Mouse (Mus musculus) urinary bladder, adult 18-20 months (tissue): ENCODE results near the gene Tnp1.
A peak's percentile ranks its signal among the peaks of the same experiment; 100 is the strongest.

Experiments
- DNase-seq, 2 experiments: peaks; one replicate each; pipeline ENCODE4 v3.0.0; 2022; ENCODE audit warnings: low spot score in 2 of 2, mixed read lengths in 2 of 2

Tnp1 gene

GRCm38 (mm10) chr1:73015731-73016130, at the start of gene Tnp1:
Gene Tnp1 (minus strand): TSS chr1:73015909.
- no peak for DNase-seq

DNA sequence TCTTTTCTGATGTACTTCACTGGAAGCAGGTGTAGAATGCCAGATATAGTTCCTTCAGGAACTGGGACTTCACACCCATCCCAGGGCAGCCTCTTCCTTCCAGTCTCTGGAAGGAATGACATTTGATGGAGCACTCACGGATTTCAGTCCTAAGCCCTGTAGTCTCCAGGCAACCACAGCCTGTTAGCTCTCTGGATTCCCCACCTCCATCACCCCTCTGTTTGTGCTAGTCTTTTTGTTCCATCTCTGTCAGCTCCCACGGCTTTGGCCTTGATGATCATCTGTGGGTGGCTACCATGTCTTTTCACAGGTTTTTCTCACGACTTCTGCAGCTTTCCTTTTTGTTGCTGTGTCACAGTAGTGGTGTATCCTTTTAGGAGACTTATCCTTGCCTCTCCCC, 48.6 kb upstream of the Tnp1 start:
- DNase-seq = no peak

DNA sequence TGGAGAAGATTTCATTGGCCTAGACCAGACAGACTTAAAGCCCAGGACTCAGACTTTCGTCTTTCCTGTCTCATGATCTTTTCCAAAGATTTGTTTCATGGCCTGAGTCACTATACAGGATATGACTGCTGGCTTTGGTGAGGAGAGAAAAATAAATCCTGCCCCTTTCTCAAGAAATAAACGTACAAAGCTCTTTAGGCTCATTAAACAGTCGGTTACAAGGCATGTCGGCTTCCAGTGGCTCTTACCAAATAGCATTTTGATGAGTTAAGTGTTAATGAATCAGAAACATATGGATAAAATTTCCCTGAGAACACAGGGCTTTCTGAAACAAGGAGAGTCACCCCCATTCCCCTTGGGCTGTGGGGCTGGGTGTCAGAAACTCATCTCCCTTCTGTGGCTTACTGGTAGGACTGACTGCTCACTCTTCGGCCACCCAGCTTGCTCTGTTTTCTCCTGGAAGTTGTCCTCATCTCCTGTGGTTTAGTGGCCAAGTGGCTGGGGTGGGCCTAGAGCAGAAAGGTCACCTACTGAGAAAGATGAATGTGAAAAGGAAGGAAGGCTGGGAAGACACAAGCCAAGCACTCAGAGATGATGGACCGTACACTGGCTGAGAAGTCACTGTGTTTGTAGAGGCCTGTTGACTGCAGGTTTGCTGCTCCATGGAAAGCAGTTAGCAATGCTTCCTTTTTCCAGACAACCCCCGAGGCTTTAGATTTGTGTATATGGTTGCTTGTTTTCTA, 46.0 kb upstream of the Tnp1 start:
- no peak for DNase-seq

- DNase-seq = no peak
Measured at GRCm38 (mm10) chr1:73060271-73060670, 44.6 kb upstream of the Tnp1 start.

- DNase-seq = no peak
Measured at GRCm38 (mm10) chr1:73056266-73057001, 40.7 kb upstream of the Tnp1 start.

GRCm38 (mm10) chr1:73055820-73056219, 40.1 kb upstream of the Tnp1 start:
- DNase-seq = no peak

DNA sequence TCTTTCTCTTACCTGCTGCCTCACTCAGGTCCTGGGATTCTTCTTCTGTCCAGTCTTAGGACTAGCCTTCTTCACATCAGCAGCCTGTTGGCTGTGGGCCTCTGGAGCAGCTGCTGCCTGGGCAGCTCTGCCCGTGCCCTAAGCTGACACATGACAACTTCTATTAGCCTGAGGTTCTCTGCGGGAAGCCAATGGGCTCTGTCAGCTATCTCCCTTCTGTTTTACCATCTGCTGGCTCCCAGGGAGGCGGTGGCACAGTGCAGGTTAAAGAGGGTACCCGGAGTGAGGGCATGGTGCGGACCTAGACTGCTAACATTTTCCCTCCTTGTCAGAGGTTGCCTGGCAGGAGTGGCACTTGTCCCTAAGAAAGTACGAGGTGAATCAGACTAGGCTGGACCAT, 39.5 kb upstream of the Tnp1 start:
- no peak for DNase-seq

- no peak for DNase-seq
Measured at GRCm38 (mm10) chr1:73053545-73054326, 38.0 kb upstream of the Tnp1 start.

GRCm38 (mm10) chr1:73046896-73047672, 31.4 kb upstream of the Tnp1 start:
- DNase-seq = no peak

- no peak for DNase-seq
Measured at GRCm38 (mm10) chr1:73045948-73046685, 30.4 kb upstream of the Tnp1 start.

DNA sequence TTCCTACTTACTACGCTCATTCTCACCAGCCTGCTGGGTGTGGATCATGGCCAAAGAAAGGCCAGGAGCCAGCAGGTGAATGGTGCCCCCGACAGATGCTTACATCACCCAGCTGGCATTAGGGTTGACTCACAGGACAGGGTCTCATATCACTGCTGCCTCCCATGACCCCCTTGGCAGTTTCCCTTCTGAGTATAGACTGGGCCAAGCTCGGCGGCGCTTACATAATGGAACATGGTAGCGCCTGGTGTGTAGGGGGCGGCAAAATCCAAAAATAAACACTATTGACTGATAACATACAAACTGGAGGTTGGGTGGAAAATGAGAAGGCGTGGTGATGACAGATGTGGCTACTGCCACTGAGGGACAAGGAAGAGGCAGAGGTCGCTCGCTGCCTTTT, 28.0 kb upstream of the Tnp1 start:
- DNase-seq = no peak

DNA sequence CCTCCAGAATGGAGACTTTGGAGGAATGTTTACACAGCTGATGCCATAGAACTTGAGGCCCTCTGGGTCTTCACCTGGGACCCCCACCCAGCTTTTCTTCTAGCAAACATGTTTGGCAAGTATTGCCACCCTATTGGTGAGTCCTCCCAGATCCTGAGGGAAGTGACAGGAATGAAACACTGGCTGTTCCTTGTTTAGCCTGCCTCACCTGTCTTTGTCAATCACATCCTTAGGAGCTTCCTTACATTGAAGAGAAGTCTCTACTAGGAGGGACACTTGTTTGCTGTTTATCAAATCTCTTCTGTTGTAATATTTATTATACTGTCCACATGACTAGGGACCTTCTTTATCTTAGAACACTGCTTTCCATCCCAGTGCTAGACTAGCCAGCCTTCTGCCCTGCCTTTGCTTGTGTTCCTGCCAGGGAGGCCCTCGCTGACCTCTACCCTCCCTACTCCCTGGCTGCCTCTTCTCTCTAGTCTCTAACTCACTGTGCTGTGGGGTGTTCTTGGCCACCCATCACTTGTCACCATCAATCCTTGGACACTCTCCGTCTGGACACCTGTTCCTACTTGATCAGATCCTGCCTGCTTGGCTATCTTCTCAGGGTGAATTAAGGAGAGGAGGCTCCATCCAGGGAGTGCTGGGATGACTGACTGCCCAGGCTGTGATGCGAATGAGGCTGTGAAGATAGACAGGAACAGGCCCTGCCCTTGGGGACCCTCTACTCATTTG, 25.1 kb upstream of the Tnp1 start:
- no peak for DNase-seq

DNA sequence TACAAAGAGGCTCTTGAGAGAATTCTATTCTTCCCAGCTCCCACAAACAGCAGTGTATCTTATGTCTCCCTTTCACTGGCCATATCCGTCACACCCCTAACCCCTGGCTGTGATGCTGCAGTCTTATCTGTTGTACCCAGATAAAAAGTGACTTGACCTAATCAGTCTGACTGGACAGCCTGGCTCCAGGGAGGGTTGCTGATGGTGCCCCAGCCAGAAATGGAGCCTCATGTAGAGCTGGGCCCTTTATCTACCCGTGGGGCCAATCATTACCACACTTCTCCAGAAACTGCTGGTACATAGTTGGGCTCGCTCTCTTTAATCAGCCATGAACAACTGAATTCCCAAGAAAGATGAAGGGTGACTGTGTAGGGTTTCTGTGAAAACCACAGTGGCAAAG, 22.8 kb upstream of the Tnp1 start:
- DNase-seq = no peak

DNA sequence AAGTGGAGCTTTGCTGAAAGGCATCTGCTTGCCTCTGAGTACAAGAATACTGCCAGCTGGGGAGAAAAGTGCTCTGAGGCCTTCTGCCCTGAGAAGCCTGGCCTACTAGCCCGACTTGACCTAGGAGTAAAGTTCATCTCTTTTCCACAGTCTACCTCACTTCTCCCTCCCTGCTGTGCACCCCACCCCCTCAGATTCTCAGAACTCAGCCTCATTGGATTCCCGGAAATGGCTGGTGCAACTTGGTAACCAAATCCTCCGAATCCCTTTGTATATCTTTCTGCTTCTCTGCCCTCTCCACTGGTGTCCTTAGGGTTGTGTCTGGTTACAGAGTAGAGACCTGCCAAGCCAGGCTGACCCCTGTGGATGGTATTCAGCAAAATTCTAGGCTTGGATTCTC, 20.8 kb upstream of the Tnp1 start:
- no peak for DNase-seq

DNA sequence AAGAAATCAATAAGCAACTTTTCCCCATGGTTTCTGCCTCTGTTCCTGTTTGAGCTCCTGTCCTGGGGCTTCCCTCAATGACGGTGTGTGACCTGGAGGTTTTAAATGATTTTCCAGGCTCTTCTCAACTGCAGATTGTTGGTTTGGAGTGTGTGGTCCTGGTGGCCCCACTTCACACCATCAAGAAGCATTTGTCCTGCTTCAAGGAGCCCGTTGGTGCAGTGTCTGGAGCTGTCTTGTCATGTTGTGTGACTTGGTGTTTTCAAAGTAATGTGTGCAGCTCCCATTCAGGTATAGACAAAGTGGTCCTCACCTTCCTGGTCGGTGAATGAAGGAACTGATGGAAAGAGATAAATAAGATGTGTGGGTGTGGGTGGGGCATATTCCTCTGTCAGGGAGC, 20.0 kb upstream of the Tnp1 start:
- no peak for DNase-seq

DNA sequence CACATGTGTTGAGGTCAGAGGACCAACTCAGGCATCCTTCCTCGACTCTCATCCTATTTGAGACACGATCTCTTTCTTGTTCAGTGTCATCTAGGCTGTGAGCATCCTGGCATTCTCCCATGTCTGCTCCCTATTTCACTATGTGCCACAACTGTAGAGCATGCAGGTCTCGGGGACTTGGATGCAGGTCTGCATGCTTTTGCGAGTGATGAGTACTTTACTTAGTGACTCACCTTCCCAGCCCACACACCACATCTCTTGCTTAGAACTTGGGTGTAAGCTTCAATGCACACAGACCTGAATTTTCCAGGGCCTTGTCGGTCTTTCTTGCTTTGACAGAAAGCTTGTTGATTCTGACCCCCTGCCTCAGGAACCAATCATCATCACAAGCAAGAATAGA, 16.8 kb upstream of the Tnp1 start:
- DNase-seq = no peak

DNA sequence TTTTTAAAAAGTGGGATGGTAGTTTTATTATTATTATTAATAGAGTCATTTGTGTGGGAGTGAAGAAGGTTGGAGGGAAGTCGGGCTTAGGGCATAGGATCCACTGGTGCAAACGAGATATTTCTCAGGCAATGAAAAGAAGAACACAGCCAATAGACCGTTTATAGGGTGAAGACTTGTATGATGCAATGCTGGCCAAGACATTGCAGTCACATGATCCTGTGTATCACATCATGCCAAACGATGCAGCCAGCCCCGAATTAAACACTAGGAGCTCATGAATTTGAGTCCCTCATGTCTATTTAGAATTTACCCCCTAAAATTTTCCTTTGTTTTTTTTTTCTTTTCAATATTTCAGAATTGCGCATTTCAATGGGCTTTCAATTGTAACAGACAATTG, 13.0 kb upstream of the Tnp1 start:
- DNase-seq = no peak

DNA sequence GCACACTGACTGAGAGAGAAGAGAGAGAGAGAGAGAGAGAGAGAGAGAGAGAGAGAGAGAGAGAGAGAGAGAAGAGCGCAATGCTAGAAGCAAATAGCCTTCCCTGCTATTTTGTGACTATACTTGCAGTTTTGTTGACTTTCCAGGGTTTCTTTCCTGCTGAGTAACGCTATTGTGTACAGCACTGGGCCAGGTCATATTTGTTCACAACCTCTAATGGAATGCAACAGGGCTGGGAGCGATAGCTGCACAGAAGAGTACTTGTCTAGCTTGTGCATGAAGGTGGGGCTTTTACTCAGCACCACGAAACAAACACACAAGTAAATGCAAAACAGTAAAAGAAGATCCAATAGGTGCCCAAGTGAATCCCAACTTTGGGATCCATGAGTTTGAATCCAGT, 11.7 kb upstream of the Tnp1 start:
- DNase-seq = peak in 1 of 2 experiments; percentile 29

DNA sequence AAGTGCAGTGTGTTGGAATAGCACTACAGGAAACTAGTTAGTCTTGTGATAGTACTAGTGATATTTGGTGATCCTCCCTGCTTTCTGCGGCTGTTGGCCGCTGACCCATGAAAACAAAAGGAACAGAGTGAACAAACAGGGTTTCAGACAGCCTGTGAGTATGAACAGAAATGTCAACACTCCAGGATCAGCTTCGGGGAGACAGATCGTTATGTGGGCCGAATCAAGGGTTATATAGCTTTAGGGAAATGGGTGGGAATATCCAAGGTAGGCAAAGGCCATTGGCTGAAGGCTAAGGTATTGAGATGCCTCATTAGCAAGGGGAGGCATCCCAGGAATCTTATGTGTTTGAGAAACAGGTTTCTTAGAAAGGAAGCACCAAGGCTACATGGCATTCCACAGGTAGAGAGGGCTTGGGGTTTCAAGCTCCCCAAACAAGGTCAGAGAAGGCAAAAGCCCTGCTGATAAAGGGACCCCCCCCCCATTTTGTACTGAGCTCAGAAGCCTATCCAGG, 11.1 kb upstream of the Tnp1 start:
- no peak for DNase-seq

GRCm38 (mm10) chr1:73026157-73026556, 10.4 kb upstream of the Tnp1 start:
- no peak for DNase-seq
